Mouse (Mus musculus): ENCODE results near the gene Grsf1.

Grsf1 gene

DNA sequence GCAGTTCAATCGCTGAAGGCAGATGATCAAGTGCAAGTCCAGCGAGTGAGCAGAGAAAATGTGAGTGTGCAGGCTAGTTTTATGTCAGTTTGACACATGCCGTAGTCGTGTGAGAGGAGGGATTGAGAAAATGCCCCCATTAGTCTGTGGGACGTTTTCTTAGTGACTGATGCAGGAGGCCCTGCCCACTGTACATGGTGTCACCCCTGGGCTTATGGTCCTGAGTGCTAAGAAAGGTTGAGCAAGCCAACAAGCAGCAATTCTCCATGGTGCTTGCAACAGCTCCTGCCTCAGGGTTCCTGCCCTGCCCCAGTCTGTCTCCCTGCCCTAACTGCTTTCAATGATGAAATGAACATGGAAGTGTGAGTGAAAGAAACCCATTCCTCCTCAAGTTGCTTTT is 23.4 kb downstream of the Grsf1 start:
- Histone ChIP-seq H3K27me3 (ENCODE audit: insufficient read depth, low read length) (no peaks in the 10 kb centered on the region), H3K4me1 (replicated peaks; ENCODE audit: low read depth, low read length) (peaks cover 17% of the 10 kb centered on the region), H3K36me3 (ENCODE audit: insufficient read depth, low read length) (peaks cover 81% of the 10 kb centered on the region), H3K9me3 (ENCODE audit: low read length) (no peaks in the 10 kb centered on the region), H3K4me3 (replicated peaks; ENCODE audit: low read length) (no peak overlapping the region)
- TF ChIP-seq CTCF (conservative IDR thresholded peaks at IDR 0.05; ENCODE audit: low read length) = no peak
- TF ChIP-seq NANOG (IDR thresholded peaks at IDR 0.05; ENCODE audit: borderline replicate concordance, low read length) = no peak
- no peak for TF ChIP-seq POU5F1 (IDR thresholded peaks at IDR 0.05; ENCODE audit: borderline replicate concordance, low read length)

DNA sequence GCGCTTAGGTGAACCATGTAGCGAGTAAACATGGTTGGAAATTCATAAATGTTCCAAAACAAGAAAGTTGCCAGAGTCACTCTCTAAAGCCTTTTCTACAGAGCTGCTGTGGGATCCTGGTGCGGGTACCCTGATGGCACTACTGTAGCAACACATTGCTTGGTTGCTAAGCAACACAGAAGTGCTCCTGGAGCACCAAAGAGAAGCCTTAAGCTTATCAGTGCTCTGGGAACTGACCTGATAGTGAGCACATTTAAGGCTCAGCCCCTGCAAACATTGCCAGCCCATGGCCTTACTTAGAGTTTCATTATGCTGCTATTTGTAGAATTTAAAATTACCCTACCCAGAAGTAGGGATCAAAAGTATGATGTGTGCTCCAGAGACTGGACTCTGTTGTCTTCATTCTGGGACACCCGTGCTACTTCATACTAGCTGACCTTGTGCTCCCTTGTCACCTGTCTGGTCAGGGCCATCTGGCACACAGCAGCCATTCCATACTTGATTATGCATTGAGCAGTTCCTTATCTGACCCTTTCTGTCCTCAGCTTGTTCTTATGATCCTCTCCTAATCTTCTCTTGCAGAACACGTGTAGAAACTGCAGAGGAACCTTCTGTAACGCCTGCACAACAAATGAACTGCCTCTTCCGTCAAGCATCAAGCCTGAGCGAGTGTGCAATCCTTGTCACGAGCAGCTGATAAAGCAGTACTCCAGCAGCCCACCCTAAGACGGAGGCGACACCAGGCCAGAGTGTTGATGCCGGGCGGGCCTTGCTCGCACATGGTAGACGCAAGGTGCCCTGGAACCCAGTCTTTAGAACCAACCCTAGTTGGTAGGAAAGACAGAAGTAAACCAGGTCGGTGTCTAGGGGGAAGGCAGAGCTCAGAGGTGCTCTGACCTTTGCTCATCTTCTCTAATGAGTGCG is 26.5 kb downstream of the Grsf1 start:
- Histone ChIP-seq H3K27me3 (ENCODE audit: insufficient read depth, low read length) (no peaks in the 10 kb centered on the region), H3K36me3 (ENCODE audit: insufficient read depth, low read length) (peaks cover 80% of the 10 kb centered on the region), H3K4me1 (replicated peaks; ENCODE audit: low read depth, low read length) (peaks cover 17% of the 10 kb centered on the region), H3K4me3 (replicated peaks; ENCODE audit: low read length) (no peak overlapping the region), H3K9me3 (ENCODE audit: low read length) (no peaks in the 10 kb centered on the region)
- no peak for TF ChIP-seq CTCF (conservative IDR thresholded peaks at IDR 0.05; ENCODE audit: low read length)
- no peak for TF ChIP-seq NANOG (IDR thresholded peaks at IDR 0.05; ENCODE audit: borderline replicate concordance, low read length)
- no peak for TF ChIP-seq POU5F1 (IDR thresholded peaks at IDR 0.05; ENCODE audit: borderline replicate concordance, low read length)

DNA sequence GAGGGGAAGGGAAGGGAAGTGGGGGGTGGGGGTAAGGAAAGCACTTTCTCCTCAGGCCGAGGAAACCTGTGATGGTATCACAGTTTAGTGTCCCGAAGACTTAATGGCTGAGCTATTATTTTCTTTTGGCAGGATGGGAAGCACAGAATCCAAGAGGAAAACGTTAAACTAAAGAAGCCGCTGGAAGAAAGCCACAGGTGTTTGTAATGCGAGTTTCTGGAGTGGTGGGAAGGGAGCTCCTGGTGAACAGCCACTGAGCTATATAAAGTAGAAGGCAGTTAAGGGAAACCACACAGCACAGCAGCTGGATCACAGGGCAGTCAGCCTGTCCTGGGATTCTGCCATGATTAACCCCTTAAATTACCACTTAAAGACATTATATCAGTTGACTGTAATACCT is 30.6 kb downstream of the Grsf1 start:
- Histone ChIP-seq H3K36me3 (ENCODE audit: insufficient read depth, low read length) (peaks cover 94% of the 10 kb centered on the region), H3K9me3 (ENCODE audit: low read length) (no peaks in the 10 kb centered on the region), H3K4me3 (replicated peaks; ENCODE audit: low read length) (no peak overlapping the region), H3K4me1 (replicated peaks; ENCODE audit: low read depth, low read length) (peaks cover 12% of the 10 kb centered on the region), H3K27me3 (ENCODE audit: insufficient read depth, low read length) (no peaks in the 10 kb centered on the region)
- TF ChIP-seq NANOG (IDR thresholded peaks at IDR 0.05; ENCODE audit: borderline replicate concordance, low read length) (no peak), CTCF (conservative IDR thresholded peaks at IDR 0.05; ENCODE audit: low read length) (no peak), POU5F1 (IDR thresholded peaks at IDR 0.05; ENCODE audit: borderline replicate concordance, low read length) (no peak)

DNA sequence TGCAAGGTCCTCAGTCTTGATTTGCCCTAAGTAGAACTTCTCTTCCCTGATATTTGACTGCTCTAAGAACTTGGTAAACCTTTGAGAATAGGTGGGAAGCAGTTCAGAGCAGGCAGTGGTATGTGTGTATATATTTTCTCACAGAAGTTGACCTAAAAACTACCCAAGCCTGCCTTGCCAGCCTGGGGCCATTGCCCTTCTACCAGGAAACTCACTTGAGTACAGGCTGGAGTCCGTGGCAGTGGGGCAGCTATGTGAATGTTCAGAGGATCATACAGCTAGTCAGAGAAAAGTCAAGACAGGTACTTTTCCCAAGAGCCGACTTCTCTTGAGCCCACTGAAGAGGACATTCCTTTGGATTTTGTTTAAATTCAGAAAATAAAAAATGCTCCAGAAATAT is 31.1 kb downstream of the Grsf1 start:
- Histone ChIP-seq H3K4me3 (replicated peaks; ENCODE audit: low read length) (no peak overlapping the region), H3K9me3 (ENCODE audit: low read length) (no peaks in the 10 kb centered on the region), H3K4me1 (replicated peaks; ENCODE audit: low read depth, low read length) (peaks cover 7% of the 10 kb centered on the region), H3K36me3 (ENCODE audit: insufficient read depth, low read length) (peaks cover 91% of the 10 kb centered on the region), H3K27me3 (ENCODE audit: insufficient read depth, low read length) (no peaks in the 10 kb centered on the region)
- no peak for TF ChIP-seq POU5F1 (IDR thresholded peaks at IDR 0.05; ENCODE audit: borderline replicate concordance, low read length)
- no peak for TF ChIP-seq CTCF (conservative IDR thresholded peaks at IDR 0.05; ENCODE audit: low read length)
- TF ChIP-seq NANOG (IDR thresholded peaks at IDR 0.05; ENCODE audit: borderline replicate concordance, low read length) = no peak

DNA sequence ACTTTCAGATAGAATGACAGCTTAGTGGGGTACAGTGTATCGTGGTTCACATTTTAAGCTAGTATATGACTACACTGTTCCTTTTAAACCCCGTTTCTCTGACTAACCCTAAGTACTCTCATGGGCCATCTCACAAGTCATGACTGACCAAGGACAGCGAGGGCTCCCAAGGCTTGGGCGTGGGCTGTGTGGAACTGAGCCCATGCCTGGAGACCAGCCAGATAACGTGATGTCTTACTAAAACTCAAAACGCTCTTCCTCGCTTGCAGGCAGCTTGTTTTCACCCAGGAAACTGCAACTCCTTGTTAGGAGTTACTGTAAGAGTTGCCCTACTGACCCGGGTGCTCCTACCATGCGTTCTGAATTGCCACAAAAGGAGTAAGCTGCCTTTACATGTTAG is 32.5 kb downstream of the Grsf1 start:
- Histone ChIP-seq H3K4me1 (replicated peaks; ENCODE audit: low read depth, low read length) (0 out of 2 replicates have a peak, but pooled peaks cover 3% of the 10 kb centered on the region), H3K9me3 (ENCODE audit: low read length) (no peaks in the 10 kb centered on the region), H3K36me3 (ENCODE audit: insufficient read depth, low read length) (peaks cover 86% of the 10 kb centered on the region), H3K27me3 (ENCODE audit: insufficient read depth, low read length) (no peaks in the 10 kb centered on the region), H3K4me3 (replicated peaks; ENCODE audit: low read length) (no peak overlapping the region)
- TF ChIP-seq CTCF (conservative IDR thresholded peaks at IDR 0.05; ENCODE audit: low read length) (no peak), NANOG (IDR thresholded peaks at IDR 0.05; ENCODE audit: borderline replicate concordance, low read length) (no peak), POU5F1 (IDR thresholded peaks at IDR 0.05; ENCODE audit: borderline replicate concordance, low read length) (no peak)

DNA sequence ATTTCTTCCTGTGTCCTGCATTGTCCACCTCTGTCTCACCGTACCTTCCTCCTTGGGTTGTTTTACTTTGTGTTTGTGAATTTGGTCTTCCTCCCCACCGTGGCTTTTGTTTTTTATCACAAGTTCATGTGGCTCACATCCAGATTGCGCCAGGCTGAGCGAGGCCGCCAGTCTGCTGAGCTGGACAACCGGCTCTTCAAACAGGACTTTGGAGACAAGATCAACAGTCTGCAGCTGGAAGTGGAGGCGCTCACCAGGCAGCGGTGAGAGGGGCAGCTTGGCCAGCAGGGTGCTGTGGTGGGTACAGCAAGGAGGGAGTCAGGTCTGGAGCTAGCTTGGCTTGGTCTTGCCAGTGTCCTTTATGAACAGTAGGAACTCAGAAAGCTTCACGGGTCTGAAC is 33.2 kb downstream of the Grsf1 start:
- Histone ChIP-seq H3K9me3 (ENCODE audit: low read length) (no peaks in the 10 kb centered on the region), H3K4me1 (replicated peaks; ENCODE audit: low read depth, low read length) (0 out of 2 replicates have a peak, but pooled peaks cover 3% of the 10 kb centered on the region), H3K4me3 (replicated peaks; ENCODE audit: low read length) (no peak overlapping the region), H3K36me3 (ENCODE audit: insufficient read depth, low read length) (peaks cover 82% of the 10 kb centered on the region), H3K27me3 (ENCODE audit: insufficient read depth, low read length) (no peaks in the 10 kb centered on the region)
- no peak for TF ChIP-seq CTCF (conservative IDR thresholded peaks at IDR 0.05; ENCODE audit: low read length)
- TF ChIP-seq NANOG (IDR thresholded peaks at IDR 0.05; ENCODE audit: borderline replicate concordance, low read length) = no peak
- no peak for TF ChIP-seq POU5F1 (IDR thresholded peaks at IDR 0.05; ENCODE audit: borderline replicate concordance, low read length)

DNA sequence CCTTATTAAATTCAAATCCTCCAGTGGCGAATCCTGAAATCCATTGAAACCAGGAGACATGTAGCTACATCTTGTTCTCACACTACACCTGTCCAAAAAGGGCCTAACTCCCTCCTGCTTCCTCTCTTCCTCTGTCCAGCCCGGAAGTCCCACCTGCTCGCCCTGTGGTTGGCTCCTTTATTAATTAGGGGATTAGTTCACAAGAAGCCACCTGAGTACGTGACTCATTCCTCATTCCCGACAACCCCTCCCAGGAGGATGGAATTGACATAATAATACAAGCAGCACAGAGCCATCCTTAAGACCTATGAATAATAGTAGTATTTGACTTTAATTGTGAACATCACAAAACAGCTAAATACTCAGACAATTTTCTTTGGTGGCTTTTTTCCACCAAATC is 41.9 kb downstream of the Grsf1 start:
- Histone ChIP-seq H3K4me1 (replicated peaks; ENCODE audit: low read depth, low read length) (peaks cover 52% of the 10 kb centered on the region), H3K36me3 (ENCODE audit: insufficient read depth, low read length) (peaks cover 46% of the 10 kb centered on the region), H3K9me3 (ENCODE audit: low read length) (no peaks in the 10 kb centered on the region), H3K4me3 (replicated peaks; ENCODE audit: low read length) (peak overlapping the region; percentile 61), H3K27me3 (ENCODE audit: insufficient read depth, low read length) (no peaks in the 10 kb centered on the region)
- TF ChIP-seq POU5F1 (IDR thresholded peaks at IDR 0.05; ENCODE audit: borderline replicate concordance, low read length) = no peak
- no peak for TF ChIP-seq NANOG (IDR thresholded peaks at IDR 0.05; ENCODE audit: borderline replicate concordance, low read length)
- TF ChIP-seq CTCF (conservative IDR thresholded peaks at IDR 0.05; ENCODE audit: low read length) = no peak

DNA sequence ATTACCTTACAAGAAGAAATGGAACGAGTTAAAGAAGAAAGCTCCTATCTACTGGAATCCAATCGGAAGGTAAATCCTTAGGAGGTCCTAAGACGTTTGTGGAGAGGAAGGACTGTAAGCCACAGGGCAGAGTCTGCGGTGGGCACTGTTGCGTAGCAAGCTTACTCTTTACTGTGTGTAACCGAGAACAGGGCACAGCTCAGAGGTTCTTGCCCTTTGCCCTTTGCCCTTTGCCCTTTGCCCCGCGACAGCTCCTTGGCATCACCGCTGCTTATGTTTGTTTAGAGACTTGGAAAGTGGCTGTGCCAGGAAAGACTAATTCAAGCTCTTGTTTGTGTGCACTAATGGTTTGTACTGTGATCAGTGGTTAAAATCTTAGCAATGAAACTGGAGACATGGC is 43.5 kb downstream of the Grsf1 start:
- H3K4me3 ChIP-seq (replicated peaks; ENCODE audit: low read length) = no peak overlapping the region
- H3K4me1 ChIP-seq (replicated peaks; ENCODE audit: low read depth, low read length) = peaks cover 58% of the 10 kb centered on the region
- TF ChIP-seq CTCF (conservative IDR thresholded peaks at IDR 0.05; ENCODE audit: low read length) = no peak
- TF ChIP-seq POU5F1 (IDR thresholded peaks at IDR 0.05; ENCODE audit: borderline replicate concordance, low read length) = no peak
- TF ChIP-seq NANOG (IDR thresholded peaks at IDR 0.05; ENCODE audit: borderline replicate concordance, low read length) = no peak
- H3K36me3 ChIP-seq (ENCODE audit: insufficient read depth, low read length) = peaks cover 53% of the 10 kb centered on the region
- H3K9me3 ChIP-seq (ENCODE audit: low read length) = no peaks in the 10 kb centered on the region
- H3K27me3 ChIP-seq (ENCODE audit: insufficient read depth, low read length) = no peaks in the 10 kb centered on the region
